Comparison of ENCODE assay signal across 15 mouse cellular contexts in genomic region chr6:93392402-93392801, GRCm38 (mm10).
"Had no signal": no experiment of that assay in that cellular context is flagged by ENCODE, and none has a peak within 500 bp of the region (broad histone marks: within the 10 kb centered on the region; RNA-seq: fewer than 3 reads in every experiment).

No protein-coding gene starts in this region.

- H3K4me3 ChIP-seq: limb, embryonic 15.5 days; liver, embryonic 12.5 days; midbrain, embryonic 10.5 days; myocyte; neural tube, embryonic 15.5 days had no signal

- H3K4me1 ChIP-seq: liver, embryonic 12.5 days had no signal

- ATAC-seq: liver, embryonic 12.5 days had no signal

- H3K4me2 ChIP-seq: limb, embryonic 15.5 days; liver, embryonic 12.5 days; lung, embryonic 14.5 days; neural tube, embryonic 15.5 days had no signal

- H3K9me3 ChIP-seq: limb, embryonic 15.5 days; liver, embryonic 12.5 days; midbrain, embryonic 10.5 days; neural tube, embryonic 15.5 days had no signal

- H3K27ac ChIP-seq: limb, embryonic 15.5 days; liver, embryonic 12.5 days; midbrain, embryonic 10.5 days; neural tube, embryonic 15.5 days had no signal

- H3K9ac ChIP-seq: limb, embryonic 15.5 days; liver, embryonic 12.5 days; lung, embryonic 14.5 days; neural tube, embryonic 15.5 days had no signal

- H3K36me3 ChIP-seq: limb, embryonic 15.5 days; liver, embryonic 12.5 days; midbrain, embryonic 10.5 days; neural tube, embryonic 15.5 days had no signal

- H3K27me3 ChIP-seq: limb, embryonic 15.5 days; liver, embryonic 12.5 days; neural tube, embryonic 15.5 days had no signal

- DNase-seq: kidney, adult 8-10 months; kidney, postnatal 25 days; layer of hippocampus, adult 9-11 months; layer of hippocampus, postnatal 36 days; lung, embryonic 14.5 days; lung, postnatal 10 days; lung, postnatal 4 days; right cerebral cortex, adult 18-20 months; right cerebral cortex, postnatal 25 days; thymus, postnatal 4 days had no signal
